ENCODE assay signal across 8 mouse cellular contexts in the genomic region with DNA sequence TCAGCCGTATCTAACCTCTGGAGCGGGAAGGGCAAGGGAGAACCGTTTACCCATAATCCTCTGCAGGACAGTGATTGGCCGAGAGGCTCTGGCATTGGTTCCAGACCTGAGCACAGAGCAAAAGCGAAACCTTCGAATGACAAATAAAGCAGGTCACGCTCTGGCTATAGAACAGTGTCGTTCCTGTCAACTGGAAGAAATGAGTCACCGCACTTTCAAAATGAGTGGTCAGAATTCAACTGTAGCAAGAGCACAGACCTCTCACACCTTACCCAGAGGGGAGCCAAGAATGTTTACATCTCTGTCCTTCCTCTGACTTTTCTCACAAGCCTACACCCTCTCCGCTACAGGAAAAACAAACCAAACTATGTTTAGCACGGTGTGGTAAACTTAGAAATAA. TPM values are rescaled to one million over a fixed set of nuclear protein-coding genes. Genes with fewer than 3 reads are reported as not detected.
DNase-seq lines count a peak whose midpoint lies in the region; ATAC-seq lines count a peak whose summit lies in the region.

No protein-coding gene starts in this region.

- no peaks in the 10 kb centered on the region for H3K9me3 ChIP-seq in embryonic facial prominence, embryonic 14.5 days (ENCODE audit: control insufficient read depth, low read length)
- no peaks in the 10 kb centered on the region for H3K9me3 ChIP-seq in intestine, embryonic 15.5 days
- H3K9me3 ChIP-seq in forebrain, embryonic 12.5 days: no peaks in the 10 kb centered on the region

- H3K27me3 ChIP-seq in embryonic facial prominence, embryonic 14.5 days (replicated peaks; ENCODE audit: control insufficient read depth, insufficient read depth, low read length): no peaks in the 10 kb centered on the region
- no peaks in the 10 kb centered on the region for H3K27me3 ChIP-seq in intestine, embryonic 15.5 days (replicated peaks)
- H3K27me3 ChIP-seq in forebrain, embryonic 12.5 days: no peaks in the 10 kb centered on the region

- no peaks in the 10 kb centered on the region for H3K36me3 ChIP-seq in embryonic facial prominence, embryonic 14.5 days (ENCODE audit: control insufficient read depth, insufficient read depth, low read length)
- H3K36me3 ChIP-seq in intestine, embryonic 15.5 days: no peaks in the 10 kb centered on the region
- no peaks in the 10 kb centered on the region for H3K36me3 ChIP-seq in forebrain, embryonic 12.5 days (replicated peaks)

- H3K4me2 ChIP-seq in embryonic facial prominence, embryonic 14.5 days (ENCODE audit: low read depth, low read length): no peak overlapping the region
- H3K4me2 ChIP-seq in intestine, embryonic 15.5 days (replicated peaks): no peak overlapping the region
- H3K4me2 ChIP-seq in forebrain, embryonic 12.5 days: no peak overlapping the region

- H3K4me3 ChIP-seq in embryonic facial prominence, embryonic 14.5 days (ENCODE audit: low read depth, low read length): no peak overlapping the region
- H3K4me3 ChIP-seq in intestine, embryonic 15.5 days (replicated peaks): no peak overlapping the region
- H3K4me3 ChIP-seq in forebrain, embryonic 12.5 days (replicated peaks): no peak overlapping the region

- H3K9ac ChIP-seq in embryonic facial prominence, embryonic 14.5 days (ENCODE audit: low read depth, low read length): no peak overlapping the region
- no peak overlapping the region for H3K9ac ChIP-seq in intestine, embryonic 15.5 days
- H3K9ac ChIP-seq in forebrain, embryonic 12.5 days: no peak overlapping the region

- 62% methylated on average over 11 of the region's 11 CpGs for WGBS in embryonic facial prominence, embryonic 14.5 days
- 67% methylated on average over 11 of the region's 11 CpGs for WGBS in intestine, embryonic 15.5 days
- WGBS in forebrain, embryonic 12.5 days: 82% methylated on average over 11 of the region's 11 CpGs

- peak; percentile 38 for DNase-seq in embryo, embryonic 10.5 days (ENCODE audit: low spot score)
- DNase-seq in embryo, embryonic 11 days: no peak
- peak; percentile 61 for DNase-seq in 3T3-L1 (ENCODE audit: low read depth, low spot score)
- DNase-seq in embryonic facial prominence, embryonic 14.5 days (ENCODE audit: low spot score): peak; percentile 46
- DNase-seq in lung, postnatal 36 days: peak; percentile 92
- DNase-seq in ovary, postnatal 36 days (ENCODE audit: low spot score): no peak

- H3K4me1 ChIP-seq in embryonic facial prominence, embryonic 14.5 days (ENCODE audit: control insufficient read depth, insufficient read depth, low read length): peaks cover 4% of the 10 kb centered on the region; the same call in 1 of the 2 replicates
- no peaks in the 10 kb centered on the region for H3K4me1 ChIP-seq in intestine, embryonic 15.5 days (replicated peaks)
- H3K4me1 ChIP-seq in forebrain, embryonic 12.5 days: no peaks in the 10 kb centered on the region

- no peak overlapping the region for H3K27ac ChIP-seq in embryonic facial prominence, embryonic 14.5 days (replicated peaks; ENCODE audit: low read depth, low read length)
- no peak overlapping the region for H3K27ac ChIP-seq in intestine, embryonic 15.5 days
- H3K27ac ChIP-seq in forebrain, embryonic 12.5 days: no peak overlapping the region

- ATAC-seq in embryonic facial prominence, embryonic 14.5 days (ENCODE audit: low read depth): peak; percentile 50; the same call in 1 of the 2 replicates
- ATAC-seq in intestine, embryonic 15.5 days: peak; percentile 53
- no peak for ATAC-seq in forebrain, embryonic 12.5 days (ENCODE audit: low FRiP score)

RNA-seq across cellular contexts. Expression of a gene that starts 45.4 kb away (rescaled TPM):
- 2.5 and 3.1 TPM in 2 replicates for polyA plus RNA-seq in embryonic facial prominence, embryonic 14.5 days (2014; fragmentation: Nextera tagmentation; extraction: Ambion mirVana)
- polyA plus RNA-seq in intestine, embryonic 15.5 days (2015; fragmentation: Nextera tagmentation; extraction: Ambion mirVana): 0.16 and 0.62 TPM in 2 replicates
- 0.14 and 0.24 TPM in 2 replicates for polyA plus RNA-seq in forebrain, embryonic 12.5 days (2016; fragmentation: Nextera tagmentation; extraction: Ambion mirVana)

Comparison
In these comparisons a context has a peak if more than half of its experiments do, and no peak if none do; other contexts are left out.
1. DNase-seq: peak in embryo, embryonic 10.5 days (single experiment), 3T3-L1 (single experiment), embryonic facial prominence, embryonic 14.5 days (single experiment) and lung, postnatal 36 days (single experiment); none in embryo, embryonic 11 days (single experiment) and ovary, postnatal 36 days (single experiment).